Mouse (Mus musculus) thymus, postnatal 14 days (tissue): ENCODE data around the gene Tmem178.

Source experiments
- DNase-seq: peaks from one replicate; pipeline ENCODE4 v3.0.0; 2021

The Tmem178 gene

GRCm38 (mm10) chr17:81001010-81001409 lies 56.6 kb downstream of the Tmem178 start:
- DNase-seq: no peak

DNA sequence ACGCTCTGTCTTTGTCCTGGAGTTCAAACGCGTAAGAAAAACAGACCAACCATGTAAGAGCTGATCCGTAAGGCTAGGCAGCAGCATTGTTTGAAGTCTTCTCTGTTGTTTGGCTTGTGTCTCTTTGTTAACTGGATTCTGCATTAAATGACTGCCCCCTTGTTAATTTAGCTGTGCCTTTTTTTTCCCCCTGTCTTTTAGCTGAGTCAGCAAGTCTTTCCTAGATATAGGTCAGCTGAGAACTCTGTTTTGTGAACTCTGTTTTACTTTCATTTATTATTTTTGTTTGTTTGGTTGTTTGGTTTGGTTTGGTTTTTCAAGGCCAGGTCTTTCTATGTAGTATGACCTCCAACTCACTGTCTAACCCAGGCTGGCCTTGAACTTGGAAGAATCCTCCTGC lies 57.2 kb downstream of the Tmem178 start:
- no peak for DNase-seq

- DNase-seq: no peak
These were observed 57.7 kb downstream of the Tmem178 start for GRCm38 (mm10) chr17:81002130-81002529.

DNA sequence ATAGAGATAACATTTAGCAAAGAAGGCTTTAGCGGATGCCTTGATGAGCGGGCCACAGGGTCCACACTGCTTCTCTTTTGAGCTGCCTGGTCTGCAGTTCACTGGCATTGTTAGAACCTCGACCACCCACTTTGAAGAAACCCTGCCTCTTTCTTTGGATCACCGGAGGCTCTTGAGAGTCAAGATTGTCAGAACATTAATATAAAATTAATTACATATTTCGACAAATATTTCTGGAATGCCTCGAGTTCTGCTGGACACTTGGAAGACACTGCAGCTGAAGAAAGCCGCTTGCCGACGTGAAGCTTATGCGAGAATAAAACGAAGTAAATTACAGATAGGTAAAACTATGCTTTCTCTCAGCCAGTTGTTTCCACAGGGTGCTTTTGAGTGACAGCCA lies 60.0 kb downstream of the Tmem178 start:
- DNase-seq: no peak

GRCm38 (mm10) chr17:81005292-81005691 lies 60.9 kb downstream of the Tmem178 start:
- DNase-seq: no peak

DNA sequence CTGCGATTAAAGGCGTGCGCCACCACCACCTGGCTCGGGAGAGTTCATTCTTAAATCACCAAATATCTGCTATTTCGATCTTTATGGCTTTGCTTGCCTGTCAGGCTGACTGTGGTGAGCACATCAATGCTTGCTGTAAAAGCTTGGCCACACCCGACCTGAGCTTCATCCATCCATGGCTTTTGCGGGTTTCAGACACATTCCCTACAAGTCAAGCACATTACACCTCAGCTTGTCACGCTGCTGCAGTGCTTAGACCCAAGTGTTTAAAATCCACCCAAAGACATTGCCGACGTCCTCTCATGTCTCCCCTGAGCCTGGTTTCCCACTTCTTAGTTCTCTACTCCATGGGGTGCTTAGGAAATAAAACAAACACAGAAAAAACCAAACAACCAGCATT lies 64.7 kb downstream of the Tmem178 start:
- DNase-seq: no peak

- no peak for DNase-seq
These were observed 65.8 kb downstream of the Tmem178 start for GRCm38 (mm10) chr17:81010199-81010598.

DNA sequence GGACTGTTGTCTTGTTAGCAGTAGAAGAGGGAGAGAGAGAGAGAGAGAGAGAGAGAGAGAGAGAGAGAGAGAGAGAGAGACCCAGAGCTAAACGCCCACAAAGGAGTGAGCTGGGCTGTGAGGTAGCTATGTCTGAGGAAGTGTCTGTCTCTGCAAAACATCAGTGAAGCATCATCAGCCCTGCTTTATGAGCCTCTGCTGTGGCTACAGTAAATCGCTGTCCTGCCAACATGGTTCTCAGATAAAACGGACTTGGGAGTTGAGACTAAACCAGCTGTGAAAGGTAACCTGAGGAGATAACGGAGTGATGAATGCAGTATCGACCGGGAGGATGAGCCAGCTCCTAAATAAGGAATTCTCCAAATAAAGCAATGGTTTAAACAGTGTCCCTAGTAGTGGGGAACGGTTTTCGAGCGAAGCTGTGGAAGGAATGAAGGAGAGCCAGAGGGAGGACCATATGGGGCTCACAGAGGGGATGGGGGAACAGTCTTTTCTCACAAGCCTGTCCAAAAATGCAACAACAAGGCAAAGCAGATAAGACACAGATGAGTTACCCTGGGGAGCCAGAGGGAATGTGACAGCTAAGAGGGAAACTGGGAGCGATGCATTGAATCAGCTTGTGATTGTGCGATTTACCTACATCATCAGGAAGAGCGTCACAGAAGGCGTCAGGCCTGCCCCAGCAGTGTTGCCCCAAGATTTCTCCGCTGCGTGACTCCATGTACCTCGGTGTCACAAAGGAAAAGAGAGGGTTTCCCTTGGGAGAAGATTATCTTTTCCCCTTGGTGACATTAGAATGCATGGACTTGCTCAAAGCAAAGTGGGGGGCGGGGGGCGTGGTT lies 66.6 kb downstream of the Tmem178 start:
- no peak for DNase-seq

- DNase-seq: peak; percentile 45
These were observed 71.5 kb downstream of the Tmem178 start for GRCm38 (mm10) chr17:81015814-81016447.

DNA sequence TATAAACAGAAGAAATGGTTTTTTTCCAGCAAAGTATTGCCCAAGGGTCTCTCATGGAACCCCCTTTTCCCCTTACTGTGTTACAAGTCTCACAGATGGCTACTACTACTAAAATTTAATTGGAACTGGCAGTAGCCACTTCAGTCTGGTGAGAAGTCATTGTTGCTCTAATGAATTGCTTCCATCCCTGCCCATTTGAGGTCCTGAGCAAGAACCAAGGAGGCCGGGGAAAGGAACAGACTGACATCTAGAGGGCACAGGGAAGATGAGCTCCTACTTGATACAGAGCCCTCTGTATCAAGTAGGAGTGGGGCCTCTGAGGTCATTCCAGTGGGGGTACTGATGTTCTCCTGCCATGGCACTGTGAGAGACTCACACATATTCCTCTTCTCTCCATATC lies 72.7 kb downstream of the Tmem178 start:
- DNase-seq: no peak

DNA sequence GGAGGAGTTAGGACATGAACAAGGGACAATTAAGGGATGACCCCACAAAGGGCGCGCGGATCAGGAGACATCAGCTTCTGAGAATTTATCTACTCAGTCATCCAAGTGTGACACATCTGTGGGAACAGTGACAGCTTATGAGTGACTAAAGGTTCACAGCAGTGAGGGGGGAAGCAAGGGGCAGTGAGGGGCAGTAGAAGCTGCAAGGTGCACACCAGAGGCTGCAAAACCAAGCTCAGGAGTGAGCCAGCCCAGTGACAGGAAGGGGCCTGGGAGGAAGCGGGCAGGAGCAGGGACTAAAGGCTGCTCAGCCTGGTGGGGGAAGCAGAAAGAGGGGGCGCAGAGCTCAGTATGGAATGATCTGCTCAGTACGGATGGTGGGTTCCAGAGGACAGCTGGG lies 82.9 kb downstream of the Tmem178 start:
- no peak for DNase-seq

GRCm38 (mm10) chr17:81031830-81032442 lies 87.5 kb downstream of the Tmem178 start:
- no peak for DNase-seq

DNA sequence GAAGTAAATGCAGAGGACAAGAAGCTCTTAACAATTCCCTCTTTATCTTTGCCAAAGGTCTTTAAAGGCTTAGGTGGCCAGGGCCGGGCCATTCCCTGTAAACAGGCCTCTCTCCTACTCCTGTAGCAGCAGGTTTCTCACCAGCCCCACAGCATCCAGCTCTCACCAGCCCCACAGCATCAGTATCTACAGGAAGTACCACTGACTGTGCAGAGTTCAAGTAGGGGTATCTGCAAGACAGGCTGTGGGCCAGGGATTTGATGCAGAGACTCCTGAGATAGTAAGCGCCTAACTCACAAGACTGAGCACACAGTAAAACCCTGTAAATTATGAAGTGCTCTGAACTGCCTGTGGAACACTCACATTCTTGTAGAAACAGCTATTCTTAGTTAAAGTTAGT lies 88.5 kb downstream of the Tmem178 start:
- no peak for DNase-seq

DNA sequence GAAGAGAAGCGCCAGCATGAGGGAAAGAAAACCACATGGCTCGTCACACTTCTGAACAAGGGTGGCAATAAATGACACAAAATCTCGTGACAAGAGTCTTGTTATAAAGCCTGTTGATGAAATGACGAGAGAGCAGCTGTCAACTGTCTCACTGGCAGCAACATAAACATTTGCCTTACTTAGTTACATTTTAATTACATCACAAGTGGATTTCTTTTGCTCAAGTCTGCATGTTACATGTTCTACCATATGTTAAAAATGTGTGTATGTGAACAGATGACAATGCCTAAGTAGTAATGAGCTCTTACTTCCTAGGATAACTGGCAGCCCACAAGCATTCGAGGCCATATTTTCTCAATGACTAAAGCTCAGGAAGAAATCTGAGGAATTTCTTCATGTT lies 90.9 kb downstream of the Tmem178 start:
- DNase-seq: no peak

DNA sequence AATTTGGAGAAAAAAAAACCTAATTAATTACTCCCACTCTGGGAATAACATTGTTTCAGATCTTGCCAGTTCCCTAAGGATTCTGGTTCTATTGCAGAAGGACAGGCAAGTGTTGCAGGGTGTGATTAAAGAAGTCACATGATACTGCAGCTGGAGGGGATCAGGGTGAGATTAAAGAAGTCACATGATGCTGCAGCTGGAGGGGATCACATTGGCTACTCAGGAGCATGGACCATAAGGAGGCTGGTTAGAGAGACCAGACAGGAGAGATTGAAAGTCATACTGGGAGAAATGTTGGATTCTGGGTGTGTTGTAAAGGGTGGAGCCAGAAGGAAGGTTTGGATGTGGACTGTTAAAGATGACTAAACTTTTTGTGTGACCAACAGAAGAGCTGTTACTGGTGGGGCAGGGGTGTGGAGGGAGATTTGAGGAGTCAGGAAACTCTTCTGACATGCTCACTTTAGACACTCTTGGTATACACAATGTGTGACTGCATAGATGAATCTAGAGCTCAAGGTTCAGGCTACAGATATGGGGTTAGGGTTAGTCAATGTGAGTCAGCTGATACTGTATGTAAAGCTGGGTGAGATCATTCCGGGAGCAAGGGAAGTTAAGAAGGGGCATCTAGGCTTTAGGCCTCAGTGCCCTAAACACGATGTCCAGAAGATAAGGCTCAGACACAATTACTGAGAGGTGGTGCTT lies 94.4 kb downstream of the Tmem178 start:
- no peak for DNase-seq

GRCm38 (mm10) chr17:81041662-81042061 lies 97.2 kb downstream of the Tmem178 start:
- DNase-seq: no peak

DNA sequence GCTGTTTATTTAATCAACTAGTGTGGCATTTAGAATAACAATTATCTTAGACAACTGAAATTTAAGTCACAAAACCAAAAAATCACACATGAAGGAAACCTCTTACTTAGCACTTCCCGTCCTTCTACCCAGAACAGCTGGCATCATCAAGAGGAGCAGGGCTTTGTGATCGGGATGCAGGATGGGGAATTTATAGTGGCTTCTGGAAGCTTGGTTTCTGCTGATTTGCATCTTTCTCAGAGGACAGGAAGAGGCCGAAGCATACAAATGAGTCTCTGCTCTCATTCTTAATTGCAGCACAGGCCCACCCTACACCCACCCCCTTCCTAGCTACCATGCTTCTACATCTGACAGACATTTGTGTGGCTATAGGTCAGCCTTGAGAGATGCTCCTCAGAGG lies 99.9 kb downstream of the Tmem178 start:
- no peak for DNase-seq

GRCm38 (mm10) chr17:81045115-81045514 lies 100.7 kb downstream of the Tmem178 start:
- DNase-seq: no peak

DNA sequence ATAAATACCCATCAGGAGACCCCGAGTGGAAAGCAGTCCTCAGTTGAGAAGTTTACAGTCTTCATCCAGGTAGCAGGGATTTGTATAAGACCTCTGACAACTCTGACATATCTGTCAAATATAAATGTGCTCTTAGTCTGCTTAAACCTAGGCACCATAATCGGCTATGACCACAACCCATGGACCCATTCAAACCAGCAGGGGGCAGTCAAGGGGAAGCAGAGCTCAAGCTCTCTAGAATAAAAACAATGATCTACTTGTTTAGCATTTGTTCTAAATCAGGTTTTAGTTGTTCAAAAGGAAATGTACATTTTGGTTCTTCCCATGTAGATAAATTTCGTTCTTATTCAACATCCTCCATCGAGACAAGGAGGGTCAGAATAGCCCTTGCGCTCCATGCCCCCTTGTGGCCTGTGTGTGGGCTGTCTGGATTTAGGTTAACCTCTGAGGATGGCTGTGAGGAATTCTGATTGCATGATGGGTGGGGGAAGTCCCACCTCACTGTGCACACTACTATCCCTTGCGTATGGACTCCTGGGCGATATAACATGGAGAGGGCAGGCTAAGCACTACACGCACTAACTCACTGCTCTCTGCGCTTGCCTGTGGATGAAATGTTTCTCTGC lies 101.2 kb downstream of the Tmem178 start:
- peak; percentile 59 for DNase-seq

- no peak for DNase-seq
These were observed 103.6 kb downstream of the Tmem178 start for GRCm38 (mm10) chr17:81047930-81048564.
